Mouse (Mus musculus) G1E (cell line): ENCODE data around the gene Srrm3. TPM values are rescaled to one million over a fixed set of nuclear protein-coding genes. Genes with fewer than 3 reads are reported as not detected.

Source experiments
- ATAC-seq: 2 replicates; pipeline ENCODE4 v1.8.0; 2016; ENCODE audit warnings: mild to moderate bottlenecking; ENCODE audit not compliant: insufficient number of reproducible peaks, poor library complexity, low FRiP score, severe bottlenecking; ENCODE audit errors: extremely low read depth
- DNase-seq: peaks from one replicate; pipeline ENCODE4 v3.0.0; 2012; ENCODE audit warnings: low spot score
- H3K27me3 ChIP-seq: 2 replicates; pipeline ENCODE4 v1.6.1; 2012; ENCODE audit warnings: mild to moderate bottlenecking, low read length, inconsistent platforms; ENCODE audit not compliant: insufficient read depth
- H3K36me3 ChIP-seq: replicated peaks from 2 replicates; pipeline ENCODE3; 2012; ENCODE audit warnings: mild to moderate bottlenecking, inconsistent platforms
- H3K4me1 ChIP-seq: 2 replicates; pipeline ENCODE4 v1.6.1; 2012; ENCODE audit warnings: low read depth, low read length, inconsistent platforms, mixed read lengths; ENCODE audit not compliant: insufficient read depth
- H3K4me3 ChIP-seq: 2 replicates; pipeline ENCODE4 v1.5.1; 2012; ENCODE audit warnings: low read depth, mild to moderate bottlenecking, inconsistent platforms, low read length, moderate library complexity, mixed read lengths
- H3K9me3 ChIP-seq: replicated peaks from 2 replicates; pipeline ENCODE4 v1.6.1; 2012; ENCODE audit warnings: inconsistent platforms
- CTCF ChIP-seq: IDR thresholded peaks from 2 replicates; pipeline ENCODE4 v1.5.1; 2012; ENCODE audit warnings: low read depth, low read length, inconsistent platforms, mixed read lengths
- GATA1 ChIP-seq: IDR thresholded peaks from 2 replicates; pipeline ENCODE4 v1.6.1; 2012; ENCODE audit warnings: borderline replicate concordance, low read length, inconsistent platforms, mixed read lengths
- GATA2 ChIP-seq: IDR thresholded peaks from 2 replicates; pipeline ENCODE4 v1.6.1; 2012; ENCODE audit warnings: low read depth, low read length, inconsistent platforms, borderline replicate concordance
- POLR2AphosphoS5 ChIP-seq: IDR thresholded peaks from 2 replicates; pipeline ENCODE4 v1.6.1; 2012; ENCODE audit warnings: low read depth, low read length, inconsistent platforms; ENCODE audit not compliant: insufficient replicate concordance
- TAL1 ChIP-seq: conservative IDR thresholded peaks from 2 replicates; pipeline ENCODE4 v1.6.1; 2012; ENCODE audit warnings: low read depth, low read length, inconsistent platforms, mixed read lengths
- polyA plus RNA-seq: library from polyadenylated mRNA; stranded (reverse); fragments of >175 nt; gene quantifications from 2 replicates; pipeline ENCODE4 v1.2.3, GENCODE M21; 2012
- total RNA-seq, 2 experiments: library from RNA; stranded (forward) in 1 of 2; stranded (reverse) in 1 of 2; fragments of 200-1000 nt in 1 of 2; fragments of >200 nt in 1 of 2; fragmentation: Nextera tagmentation in 1 of 2; gene quantifications; 2 replicates each; pipeline ENCODE4 v1.2.3; 2014 to 2017

Srrm3 gene
- total and polyA plus RNA-seq, 3 experiments: 0.38 TPM; not detected in 2

GRCm38 (mm10) chr5:135898995-135899394, 92.3 kb downstream of the Srrm3 start:
- no peak for ATAC-seq
- DNase-seq: no peak
- Histone ChIP-seq H3K4me1 (peaks cover 3% of the 10 kb centered on the region; the same call in 1 of the 2 replicates), H3K9me3 (no peaks in the 10 kb centered on the region), H3K4me3 (no peak overlapping the region), H3K36me3 (peaks cover 31% of the 10 kb centered on the region), H3K27me3 (no peaks in the 10 kb centered on the region)
- no peak for TF ChIP-seq POLR2AphosphoS5
- TF ChIP-seq CTCF: no peak
- no peak for TF ChIP-seq TAL1
- no peak for TF ChIP-seq GATA1
- no peak for TF ChIP-seq GATA2

- no peak for TF ChIP-seq POLR2AphosphoS5
- H3K36me3 ChIP-seq: peaks cover 35% of the 10 kb centered on the region
- H3K4me3 ChIP-seq: no peak overlapping the region
- H3K27me3 ChIP-seq: no peaks in the 10 kb centered on the region
- peaks cover 6% of the 10 kb centered on the region; the same call in 1 of the 2 replicates for H3K4me1 ChIP-seq
- H3K9me3 ChIP-seq: no peaks in the 10 kb centered on the region
- ATAC-seq (no peak), DNase-seq (no peak)
Measured at GRCm38 (mm10) chr5:135899833-135900232, 93.1 kb downstream of the Srrm3 start.

- Histone ChIP-seq H3K4me3 (no peak overlapping the region), H3K9me3 (no peaks in the 10 kb centered on the region), H3K4me1 (peaks cover 7% of the 10 kb centered on the region), H3K36me3 (peaks cover 43% of the 10 kb centered on the region), H3K27me3 (no peaks in the 10 kb centered on the region)
- DNase-seq (no peak), ATAC-seq (no peak)
- TF ChIP-seq GATA1 (no peak), CTCF (no peak), TAL1 (no peak), GATA2 (no peak), POLR2AphosphoS5 (no peak)
Measured at GRCm38 (mm10) chr5:135900701-135901100, 94.0 kb downstream of the Srrm3 start.

- Histone ChIP-seq H3K4me1 (peaks cover 15% of the 10 kb centered on the region), H3K27me3 (no peaks in the 10 kb centered on the region), H3K36me3 (peaks cover 51% of the 10 kb centered on the region), H3K9me3 (no peaks in the 10 kb centered on the region), H3K4me3 (no peak overlapping the region)
- TF ChIP-seq CTCF (peak; percentile 30; the same call in 1 of the 2 replicates), GATA1 (no peak)
- no peak for ATAC-seq
- no peak for DNase-seq
Measured at GRCm38 (mm10) chr5:135901354-135902095, 94.8 kb downstream of the Srrm3 start.

GRCm38 (mm10) chr5:135903058-135903457, 96.4 kb downstream of the Srrm3 start:
- ATAC-seq (no peak), DNase-seq (no peak)
- no peak for TF ChIP-seq GATA2
- TF ChIP-seq POLR2AphosphoS5: no peak
- no peak for TF ChIP-seq TAL1
- TF ChIP-seq CTCF: no peak
- Histone ChIP-seq H3K9me3 (no peaks in the 10 kb centered on the region), H3K4me1 (peaks cover 30% of the 10 kb centered on the region), H3K4me3 (no peak overlapping the region), H3K36me3 (peaks cover 60% of the 10 kb centered on the region), H3K27me3 (no peaks in the 10 kb centered on the region)

GRCm38 (mm10) chr5:135903551-135904151, 97.0 kb downstream of the Srrm3 start:
- Histone ChIP-seq H3K27me3 (no peaks in the 10 kb centered on the region), H3K4me3 (no peak overlapping the region), H3K4me1 (peaks cover 35% of the 10 kb centered on the region), H3K36me3 (peaks cover 65% of the 10 kb centered on the region), H3K9me3 (no peaks in the 10 kb centered on the region)
- ATAC-seq (no peak; the same call in 1 of the 2 replicates), DNase-seq (no peak)
- TF ChIP-seq GATA2: no peak
- no peak for TF ChIP-seq GATA1
- TF ChIP-seq CTCF: peak; percentile 94

GRCm38 (mm10) chr5:135904259-135904658, 97.6 kb downstream of the Srrm3 start:
- Histone ChIP-seq H3K36me3 (peaks cover 71% of the 10 kb centered on the region), H3K9me3 (no peaks in the 10 kb centered on the region), H3K27me3 (no peaks in the 10 kb centered on the region), H3K4me1 (peaks cover 40% of the 10 kb centered on the region), H3K4me3 (no peak overlapping the region)
- DNase-seq (no peak), ATAC-seq (no peak)
- no peak for TF ChIP-seq POLR2AphosphoS5
- no peak for TF ChIP-seq GATA1
- TF ChIP-seq TAL1: no peak
- TF ChIP-seq GATA2: no peak
- TF ChIP-seq CTCF: no peak
